ENCODE assay signal across 10 mouse cellular contexts in the genomic region with DNA sequence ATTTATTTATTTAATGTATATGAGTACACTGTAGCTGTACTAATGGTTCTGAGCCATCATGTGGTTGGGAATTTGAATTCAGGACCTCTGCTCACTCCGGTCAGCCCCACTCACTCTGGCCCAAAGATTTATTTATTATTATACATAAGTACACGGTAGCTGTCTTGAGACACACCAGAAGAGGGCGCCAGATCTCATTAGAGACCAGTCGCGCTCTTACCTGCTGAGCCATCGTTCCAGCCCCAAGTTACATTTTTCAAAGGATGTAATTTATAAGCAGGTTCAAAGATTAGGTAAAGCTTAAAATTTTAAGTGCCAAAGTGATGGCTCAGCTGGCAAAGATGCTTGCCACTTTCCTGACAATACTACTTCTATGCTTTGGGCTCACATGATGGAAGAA. TPM values are rescaled to one million over a fixed set of nuclear protein-coding genes. Genes with fewer than 3 reads are reported as not detected.
DNase-seq lines count a peak whose midpoint lies in the region; ATAC-seq and TF ChIP-seq lines count a peak whose summit lies in the region.
"Had no signal": no experiment of that assay in that cellular context is flagged by ENCODE, and none has a peak within 500 bp of the region (broad histone marks: within the 10 kb centered on the region; RNA-seq: fewer than 3 reads in every experiment).

No protein-coding gene starts in this region.

- H3K9me3 ChIP-seq in liver, embryonic 11.5 days (ENCODE audit: control insufficient read depth, low read length) = no peaks in the 10 kb centered on the region
- no peaks in the 10 kb centered on the region for H3K9me3 ChIP-seq in E14TG2a.4 (ENCODE audit: low read length)
- H3K9me3 ChIP-seq: limb, embryonic 15.5 days; stomach, embryonic 15.5 days had no signal

- TF ChIP-seq CTCF in cerebellum, adult 2 months (IDR thresholded peaks at IDR 0.05; ENCODE audit: borderline replicate concordance, insufficient read depth, low read depth, low read length) = no peak
- TF ChIP-seq CTCF in liver, adult 2 months (IDR thresholded peaks at IDR 0.05; ENCODE audit: low read depth, low read length) = peak; percentile 42; the same call in 1 of the 2 replicates
- peak; percentile 45 for TF ChIP-seq CTCF in E14TG2a.4 (conservative IDR thresholded peaks at IDR 0.05; ENCODE audit: low read length)

- H3K36me3 ChIP-seq in liver, adult 2 months (ENCODE audit: control insufficient read depth, insufficient read depth, low read length) = no peaks in the 10 kb centered on the region
- H3K36me3 ChIP-seq in liver, embryonic 11.5 days (ENCODE audit: control insufficient read depth, insufficient read depth, low read length) = no peaks in the 10 kb centered on the region
- H3K36me3 ChIP-seq in E14TG2a.4 (ENCODE audit: insufficient read depth, low read length) = no peaks in the 10 kb centered on the region
- H3K36me3 ChIP-seq: limb, embryonic 15.5 days; stomach, embryonic 15.5 days had no signal

- H3K27me3 ChIP-seq in cerebellum, adult 2 months (ENCODE audit: control insufficient read depth, insufficient read depth, low read length) = no peaks in the 10 kb centered on the region
- H3K27me3 ChIP-seq in liver, adult 2 months (ENCODE audit: control insufficient read depth, insufficient read depth, low read length) = no peaks in the 10 kb centered on the region
- H3K27me3 ChIP-seq in liver, embryonic 11.5 days (replicated peaks; ENCODE audit: control insufficient read depth, insufficient read depth, low read length) = no peaks in the 10 kb centered on the region
- H3K27me3 ChIP-seq in E14TG2a.4 (ENCODE audit: insufficient read depth, low read length) = no peaks in the 10 kb centered on the region
- H3K27me3 ChIP-seq: limb, embryonic 15.5 days; stomach, embryonic 15.5 days had no signal

- no peak for TF ChIP-seq POLR2A in cerebellum, adult 2 months (IDR thresholded peaks at IDR 0.05; ENCODE audit: borderline replicate concordance, insufficient read depth, low read length)
- no peak for TF ChIP-seq POLR2A in liver, adult 2 months (IDR thresholded peaks at IDR 0.05; ENCODE audit: extremely low read depth, insufficient read depth, low read length)

- no peak overlapping the region for H3K27ac ChIP-seq in cerebellum, adult 2 months (ENCODE audit: insufficient read depth, low read length)
- no peak overlapping the region for H3K27ac ChIP-seq in liver, adult 2 months (replicated peaks; ENCODE audit: insufficient read depth, low read depth, low read length)
- H3K27ac ChIP-seq in liver, embryonic 11.5 days (ENCODE audit: low read depth, low read length) = no peak overlapping the region
- H3K27ac ChIP-seq: limb, embryonic 15.5 days; stomach, embryonic 15.5 days had no signal

- WGBS in cerebellum, adult 2 months = 78% methylated on average over 6 of the region's 6 CpGs
- WGBS in liver, adult 2 months = 76% methylated on average over 6 of the region's 6 CpGs
- 73% methylated on average over 6 of the region's 6 CpGs for WGBS in liver, embryonic 11.5 days

- H3K4me1 ChIP-seq in cerebellum, adult 2 months (ENCODE audit: control insufficient read depth, insufficient read depth, low read length) = peaks cover 3% of the 10 kb centered on the region; the same call in 1 of the 2 replicates
- H3K4me1 ChIP-seq in liver, adult 2 months (ENCODE audit: control insufficient read depth, insufficient read depth, low read length) = no peaks in the 10 kb centered on the region
- H3K4me1 ChIP-seq in liver, embryonic 11.5 days (replicated peaks; ENCODE audit: control insufficient read depth, insufficient read depth, low read length) = peaks cover 33% of the 10 kb centered on the region
- H3K4me1 ChIP-seq in E14TG2a.4 (replicated peaks; ENCODE audit: low read depth, low read length) = peaks cover 92% of the 10 kb centered on the region

- H3K4me2 ChIP-seq in liver, embryonic 11.5 days = no peak overlapping the region
- H3K4me2 ChIP-seq: limb, embryonic 15.5 days; stomach, embryonic 15.5 days had no signal

- no peak for ATAC-seq in liver, embryonic 11.5 days (replicated peaks; ENCODE audit: low FRiP score)

- DNase-seq in cerebellum, postnatal 14 days = peak; percentile 16 to 39
- no peak for DNase-seq in cerebellum, adult 2 months
- DNase-seq in liver, adult 2 months (ENCODE audit: extremely low read depth, low read depth, low spot score) = peak; percentile 50
- DNase-seq in liver, embryonic 11.5 days (ENCODE audit: low spot score) = no peak
- peak; percentile 57 to 66 for DNase-seq in kidney, postnatal 25 days
- no peak for DNase-seq in embryo, embryonic 10.5 days (ENCODE audit: low spot score)
- DNase-seq in layer of hippocampus, adult 8-10 months (ENCODE audit: low spot score in 2 of 2) = no peak

- H3K79me2 ChIP-seq in liver, adult 2 months (ENCODE audit: control insufficient read depth, insufficient read depth, low read length) = no peaks in the 10 kb centered on the region

- no peak overlapping the region for H3K9ac ChIP-seq in liver, adult 2 months (ENCODE audit: low read depth, low read length)
- H3K9ac ChIP-seq in liver, embryonic 11.5 days (ENCODE audit: low read depth, low read length) = no peak overlapping the region
- H3K9ac ChIP-seq: limb, embryonic 15.5 days; stomach, embryonic 15.5 days had no signal

- no peak overlapping the region for H3K4me3 ChIP-seq in cerebellum, adult 2 months (replicated peaks; ENCODE audit: insufficient read depth, low read depth, low read length)
- H3K4me3 ChIP-seq in liver, adult 2 months (ENCODE audit: insufficient read depth, low read depth, low read length) = no peak overlapping the region
- no peak overlapping the region for H3K4me3 ChIP-seq in liver, embryonic 11.5 days (ENCODE audit: low read depth, low read length)
- H3K4me3 ChIP-seq in E14TG2a.4 (replicated peaks; ENCODE audit: low read length) = 0 out of 2 replicates have a peak overlapping the region, but pooled peaks have one; percentile 29
- H3K4me3 ChIP-seq: limb, embryonic 15.5 days; stomach, embryonic 15.5 days had no signal

RNA-seq across cellular contexts. Expression of a gene that starts 20.9 kb away (rescaled TPM):
- 57.0 and 57.8 TPM in 2 replicates for polyA plus RNA-seq in cerebellum, adult 2 months (2012; rRNA removed)
- total RNA-seq in liver, adult 2 months (2014; rRNA removed) = 53.0 and 58.3 TPM in 2 replicates
- polyA plus RNA-seq in liver, adult 2 months (2012; rRNA removed) = 16.2 TPM in 2 replicates
- 167 and 178 TPM in 2 replicates for polyA plus RNA-seq in liver, embryonic 11.5 days (2014; fragmentation: Nextera tagmentation; extraction: Ambion mirVana)
- 10 to 100 TPM; 49.7 to 57.4 (median 54.0) TPM for total RNA-seq in layer of hippocampus, adult 8-10 months (2022)

RNA-seq across cellular contexts. Expression of a gene that starts 56.7 kb away (rescaled TPM):
- polyA plus RNA-seq in cerebellum, adult 2 months (2012; rRNA removed) = 83.7 and 93.0 TPM in 2 replicates
- 85.2 and 135 TPM in 2 replicates for total RNA-seq in liver, adult 2 months (2014; rRNA removed)
- polyA plus RNA-seq in liver, adult 2 months (2012; rRNA removed) = 9.1 and 11.5 TPM in 2 replicates
- 389 and 420 TPM in 2 replicates for polyA plus RNA-seq in liver, embryonic 11.5 days (2014; fragmentation: Nextera tagmentation; extraction: Ambion mirVana)
- total RNA-seq in layer of hippocampus, adult 8-10 months (2022) = 100 to 1,000 TPM; 263 to 275 (median 274) TPM

Comparison
In these comparisons a context has a peak if more than half of its experiments do, and no peak if none do; other contexts are left out.
1. DNase-seq: peak in cerebellum, postnatal 14 days (2 of 2), liver, adult 2 months (single experiment) and kidney, postnatal 25 days (2 of 2); none in cerebellum, adult 2 months (0 of 2), liver, embryonic 11.5 days (single experiment), embryo, embryonic 10.5 days (single experiment) and layer of hippocampus, adult 8-10 months (0 of 2).